Mouse (Mus musculus): ENCODE measurements around the gene Rsph14. TPM values are rescaled to one million over a fixed set of nuclear protein-coding genes. Genes with fewer than 3 reads are reported as not detected.

The Rsph14 gene
- polyA plus RNA-seq, 1 experiment from 2014 or later, result not detected

- TF ChIP-seq EP300 (IDR thresholded peaks at IDR 0.05; ENCODE audit: low read depth), result no peak
- TF ChIP-seq CTCF (IDR thresholded peaks at IDR 0.05; ENCODE audit: low read depth), result no peak
- Histone ChIP-seq H3K4me3 (ENCODE audit: low read depth, low read length) (no peak overlapping the region), H3K4me1 (ENCODE audit: insufficient read depth) (no peaks in the 10 kb centered on the region), H3K27ac (ENCODE audit: low read depth) (no peak overlapping the region), H3K27me3 (ENCODE audit: insufficient read depth, low read length) (no peaks in the 10 kb centered on the region), H3K4me2 (ENCODE audit: low read depth, low read length) (no peak overlapping the region), H3K9ac (replicated peaks) (no peak overlapping the region), H3K36me3 (replicated peaks; ENCODE audit: insufficient read depth, low read length) (no peaks in the 10 kb centered on the region), H3K9me3 (ENCODE audit: low read length) (no peaks in the 10 kb centered on the region)
- WGBS (ENCODE audit: insufficient replicate concordance), result 72% methylated on average over 6 of the region's 6 CpGs
- DNase-seq, result no peak
- ATAC-seq, result no peak
These were observed 100.8 kb downstream of the Rsph14 start for GRCm38 (mm10) chr10:74931631-74932030.

DNA sequence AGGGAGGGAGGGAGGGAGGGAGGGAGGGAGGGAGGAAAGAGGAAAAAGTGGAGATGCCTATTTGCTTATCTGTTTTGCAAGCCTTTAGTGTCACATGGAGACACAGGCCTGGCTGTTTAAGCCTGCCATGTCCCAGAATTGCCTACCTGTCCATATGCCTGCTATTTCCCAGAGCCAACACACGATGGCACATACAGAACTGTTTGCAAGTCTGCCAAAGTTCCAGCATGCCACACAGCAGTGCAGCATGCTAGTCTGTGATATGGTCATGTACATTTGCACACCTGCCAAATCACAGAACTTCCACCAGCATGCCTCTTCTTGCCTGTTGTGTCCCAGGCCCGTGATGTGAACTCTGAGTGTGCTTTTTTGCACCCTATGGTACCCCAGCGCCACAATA lies 101.8 kb downstream of the Rsph14 start:
- ATAC-seq (no peak), DNase-seq (no peak)
- H3K4me3 ChIP-seq (ENCODE audit: low read depth, low read length), result no peak overlapping the region
- H3K27ac ChIP-seq (ENCODE audit: low read depth), result no peak overlapping the region
- no peaks in the 10 kb centered on the region for H3K36me3 ChIP-seq (replicated peaks; ENCODE audit: insufficient read depth, low read length)
- TF ChIP-seq EP300 (IDR thresholded peaks at IDR 0.05; ENCODE audit: low read depth), result no peak
- no peak overlapping the region for H3K9ac ChIP-seq (replicated peaks)
- no peak overlapping the region for H3K4me2 ChIP-seq (ENCODE audit: low read depth, low read length)
- H3K9me3 ChIP-seq (ENCODE audit: low read length), result no peaks in the 10 kb centered on the region
- H3K27me3 ChIP-seq (ENCODE audit: insufficient read depth, low read length), result no peaks in the 10 kb centered on the region
- H3K4me1 ChIP-seq (ENCODE audit: insufficient read depth), result no peaks in the 10 kb centered on the region
- WGBS (ENCODE audit: insufficient replicate concordance), result 81% methylated on average over 3 of the region's 3 CpGs

DNA sequence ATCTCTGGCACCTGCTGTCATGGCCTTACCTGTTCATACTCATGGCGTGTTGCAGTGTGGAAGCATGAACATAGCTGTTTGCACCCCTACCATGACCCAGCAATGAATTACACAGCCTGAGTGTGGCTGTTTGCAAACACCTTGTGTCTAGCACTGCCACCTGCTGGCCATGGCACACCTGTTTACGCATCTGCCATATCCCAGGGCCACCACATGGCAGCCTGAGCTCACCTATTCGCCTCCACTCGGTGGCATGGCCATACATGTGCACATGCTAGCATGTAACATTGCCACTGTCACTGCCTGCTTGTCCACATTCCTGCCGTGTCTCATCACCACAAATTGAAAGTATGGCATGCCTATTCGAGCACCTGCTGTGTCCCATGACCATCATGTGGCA lies 102.8 kb downstream of the Rsph14 start:
- no peak overlapping the region for H3K9ac ChIP-seq (replicated peaks)

GRCm38 (mm10) chr10:74928276-74928675 lies 104.1 kb downstream of the Rsph14 start:
- 73% methylated on average over 7 of the region's 7 CpGs for WGBS (ENCODE audit: insufficient replicate concordance)
- Histone ChIP-seq H3K9me3 (ENCODE audit: low read length) (no peaks in the 10 kb centered on the region), H3K4me2 (ENCODE audit: low read depth, low read length) (no peak overlapping the region), H3K9ac (replicated peaks) (no peak overlapping the region), H3K27ac (ENCODE audit: low read depth) (no peak overlapping the region), H3K36me3 (replicated peaks; ENCODE audit: insufficient read depth, low read length) (no peaks in the 10 kb centered on the region), H3K27me3 (ENCODE audit: insufficient read depth, low read length) (no peaks in the 10 kb centered on the region), H3K4me1 (ENCODE audit: insufficient read depth) (no peaks in the 10 kb centered on the region), H3K4me3 (ENCODE audit: low read depth, low read length) (no peak overlapping the region)
- DNase-seq, result no peak
- ATAC-seq, result no peak
- no peak for TF ChIP-seq CTCF (IDR thresholded peaks at IDR 0.05; ENCODE audit: low read depth)

More for the DNA sequence above, 102.8 kb downstream of the Rsph14 start:
- no peaks in the 10 kb centered on the region for H3K27me3 ChIP-seq (ENCODE audit: insufficient read depth, low read length)
- DNase-seq, result no peak
- no peaks in the 10 kb centered on the region for H3K9me3 ChIP-seq (ENCODE audit: low read length)
- peak; percentile 50 for TF ChIP-seq CTCF (IDR thresholded peaks at IDR 0.05; ENCODE audit: low read depth)
- no peak for TF ChIP-seq EP300 (IDR thresholded peaks at IDR 0.05; ENCODE audit: low read depth)
- no peaks in the 10 kb centered on the region for H3K4me1 ChIP-seq (ENCODE audit: insufficient read depth)
- no peak overlapping the region for H3K4me3 ChIP-seq (ENCODE audit: low read depth, low read length)
- no peak overlapping the region for H3K4me2 ChIP-seq (ENCODE audit: low read depth, low read length)
- H3K36me3 ChIP-seq (replicated peaks; ENCODE audit: insufficient read depth, low read length), result no peaks in the 10 kb centered on the region
- WGBS (ENCODE audit: insufficient replicate concordance), result 55% methylated on average over 6 of the region's 6 CpGs
- H3K27ac ChIP-seq (ENCODE audit: low read depth), result no peak overlapping the region
- ATAC-seq, result no peak

DNA sequence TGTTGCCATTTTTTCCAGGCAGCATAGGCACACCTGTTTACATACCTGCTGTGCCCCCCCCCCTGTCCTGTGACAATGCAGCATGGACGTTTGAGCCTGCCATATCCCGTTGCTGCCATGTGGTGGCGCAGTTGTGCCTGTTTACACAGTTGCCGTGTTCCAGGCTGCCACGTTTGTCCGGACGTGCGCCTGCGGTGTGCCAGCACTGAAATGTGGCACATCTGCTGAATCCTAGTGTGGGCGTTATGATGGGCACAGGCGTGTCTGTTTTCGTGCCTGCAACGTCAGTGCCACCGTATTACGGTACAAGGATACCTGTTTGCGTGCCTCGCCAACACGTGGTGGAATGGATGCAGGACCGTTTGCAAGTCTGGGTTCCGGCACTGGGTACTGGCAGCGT lies 107.1 kb downstream of the Rsph14 start:
- DNase-seq (peak; percentile 52), ATAC-seq (peak; percentile 40; the same call in 1 of the 2 replicates)
- 15% methylated on average over 21 of the region's 21 CpGs for WGBS (ENCODE audit: insufficient replicate concordance)
- no peaks in the 10 kb centered on the region for H3K9me3 ChIP-seq (ENCODE audit: low read length)
- no peaks in the 10 kb centered on the region for H3K27me3 ChIP-seq (ENCODE audit: insufficient read depth, low read length)
- no peaks in the 10 kb centered on the region for H3K4me1 ChIP-seq (ENCODE audit: insufficient read depth)
- no peaks in the 10 kb centered on the region for H3K36me3 ChIP-seq (replicated peaks; ENCODE audit: insufficient read depth, low read length)
- H3K4me3 ChIP-seq (ENCODE audit: low read depth, low read length), result no peak overlapping the region
- TF ChIP-seq CTCF (IDR thresholded peaks at IDR 0.05; ENCODE audit: low read depth) (peak; percentile 63), EP300 (IDR thresholded peaks at IDR 0.05; ENCODE audit: low read depth) (no peak)
- H3K9ac ChIP-seq (replicated peaks), result no peak overlapping the region
- no peak overlapping the region for H3K27ac ChIP-seq (ENCODE audit: low read depth)
- no peak overlapping the region for H3K4me2 ChIP-seq (ENCODE audit: low read depth, low read length)

DNA sequence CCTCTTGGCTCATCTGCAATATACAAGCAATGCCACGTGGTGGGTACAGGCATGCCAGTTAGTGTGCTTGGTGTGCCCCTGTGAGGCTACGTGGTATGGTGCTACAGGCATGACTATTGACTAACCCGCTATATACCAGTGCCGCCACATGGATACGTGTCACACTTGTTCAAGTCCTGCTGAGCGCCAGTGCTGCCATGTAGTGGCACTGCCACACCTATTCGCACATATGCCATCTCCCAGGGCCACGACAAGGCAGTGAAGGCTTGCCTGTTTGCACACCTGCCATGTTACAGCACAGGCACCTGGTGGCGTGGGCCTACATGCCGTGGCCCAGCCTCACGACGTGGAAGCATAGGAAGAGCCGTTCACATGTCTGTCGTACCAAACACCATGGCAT lies 108.1 kb downstream of the Rsph14 start:
- Histone ChIP-seq H3K4me1 (ENCODE audit: insufficient read depth) (no peaks in the 10 kb centered on the region), H3K27ac (ENCODE audit: low read depth) (no peak overlapping the region), H3K9ac (replicated peaks) (no peak overlapping the region), H3K4me2 (ENCODE audit: low read depth, low read length) (no peak overlapping the region), H3K36me3 (replicated peaks; ENCODE audit: insufficient read depth, low read length) (no peaks in the 10 kb centered on the region), H3K27me3 (ENCODE audit: insufficient read depth, low read length) (no peaks in the 10 kb centered on the region), H3K9me3 (ENCODE audit: low read length) (no peaks in the 10 kb centered on the region), H3K4me3 (ENCODE audit: low read depth, low read length) (no peak overlapping the region)
- TF ChIP-seq CTCF (IDR thresholded peaks at IDR 0.05; ENCODE audit: low read depth) (no peak), EP300 (IDR thresholded peaks at IDR 0.05; ENCODE audit: low read depth) (no peak)
- no peak for ATAC-seq
- DNase-seq, result no peak
- WGBS (ENCODE audit: insufficient replicate concordance), result 80% methylated on average over 14 of the region's 14 CpGs

GRCm38 (mm10) chr10:74922763-74923162 lies 109.6 kb downstream of the Rsph14 start:
- no peaks in the 10 kb centered on the region for H3K4me1 ChIP-seq (ENCODE audit: insufficient read depth)
- ATAC-seq, result no peak
- no peak overlapping the region for H3K9ac ChIP-seq (replicated peaks)

More at GRCm38 (mm10) chr10:74922763-74923162, 109.6 kb downstream of the Rsph14 start:
- no peak overlapping the region for H3K4me3 ChIP-seq (ENCODE audit: low read depth, low read length)
- peak; percentile 59 for TF ChIP-seq CTCF (IDR thresholded peaks at IDR 0.05; ENCODE audit: low read depth)
- no peak for TF ChIP-seq EP300 (IDR thresholded peaks at IDR 0.05; ENCODE audit: low read depth)
- H3K4me2 ChIP-seq (ENCODE audit: low read depth, low read length), result no peak overlapping the region
- no peaks in the 10 kb centered on the region for H3K27me3 ChIP-seq (ENCODE audit: insufficient read depth, low read length)
- 51% methylated on average over 6 of the region's 6 CpGs for WGBS (ENCODE audit: insufficient replicate concordance)
- DNase-seq, result no peak
- H3K27ac ChIP-seq (ENCODE audit: low read depth), result no peak overlapping the region
- H3K9me3 ChIP-seq (ENCODE audit: low read length), result no peaks in the 10 kb centered on the region
- H3K36me3 ChIP-seq (replicated peaks; ENCODE audit: insufficient read depth, low read length), result no peaks in the 10 kb centered on the region
